Mouse (Mus musculus) T-helper 2 cell (primary cell): ENCODE measurements around the gene Gm960.

Source experiments
- in situ Hi-C: fragments of 300-600 bp; cut with MboI, MseI; formaldehyde crosslinking; loops from one replicate; pipeline ENCODE4 v1.15.1; 2025; ENCODE audit warnings: high pct_unique_total_duplicates

The Gm960 gene

GRCm38 (mm10) chr19:4698205-4698677 lies at the start of gene Gm960:
Gm960 (minus strand) TSS chr19:4698668.
- in situ Hi-C loops: no loop called here

- in situ Hi-C loops: no loop called here
Measured at GRCm38 (mm10) chr19:4747631-4748312, 49.3 kb upstream of the Gm960 start.

- in situ Hi-C loops: no loop called here
Measured at GRCm38 (mm10) chr19:4746611-4747010, 48.1 kb upstream of the Gm960 start.

- in situ Hi-C loops: no loop called here
Measured at GRCm38 (mm10) chr19:4745681-4746080, 47.2 kb upstream of the Gm960 start.

- in situ Hi-C loops: no loop called here
Measured at GRCm38 (mm10) chr19:4745057-4745456, 46.6 kb upstream of the Gm960 start.

- in situ Hi-C loops: loop anchor here (5.0 kb wide), 1 partner anchor 92 kb away; no protein-coding TSS in a partner anchor
Measured at GRCm38 (mm10) chr19:4744026-4744425, 45.6 kb upstream of the Gm960 start.

- in situ Hi-C loops: loop anchor here (5.0 kb wide), 1 partner anchor 91 kb away; no protein-coding TSS in a partner anchor
Measured at GRCm38 (mm10) chr19:4743524-4743923, 45.1 kb upstream of the Gm960 start.

GRCm38 (mm10) chr19:4742229-4742628 lies 43.8 kb upstream of the Gm960 start:
- in situ Hi-C loops: loop anchor here (5.0 kb wide), 1 partner anchor 90 kb away; no protein-coding TSS in a partner anchor

- in situ Hi-C loops: loop anchor here (5.0 kb wide), 1 partner anchor 89 kb away; no protein-coding TSS in a partner anchor
Measured at GRCm38 (mm10) chr19:4741482-4741881, 43.0 kb upstream of the Gm960 start.

- in situ Hi-C loops: loop anchor here (5.0 kb wide), 1 partner anchor 87 kb away; no protein-coding TSS in a partner anchor
Measured at GRCm38 (mm10) chr19:4739762-4740161, 41.3 kb upstream of the Gm960 start.

- in situ Hi-C loops: no loop called here
Measured at GRCm38 (mm10) chr19:4739053-4739452, 40.6 kb upstream of the Gm960 start.

- in situ Hi-C loops: no loop called here
Measured at GRCm38 (mm10) chr19:4737866-4738265, 39.4 kb upstream of the Gm960 start.

GRCm38 (mm10) chr19:4733052-4733451 lies 34.6 kb upstream of the Gm960 start:
- in situ Hi-C loops: no loop called here

GRCm38 (mm10) chr19:4729186-4729585 lies 30.7 kb upstream of the Gm960 start:
- in situ Hi-C loops: no loop called here

- in situ Hi-C loops: no loop called here
Measured at GRCm38 (mm10) chr19:4720671-4721244, 22.3 kb upstream of the Gm960 start.

GRCm38 (mm10) chr19:4720112-4720511 lies 21.6 kb upstream of the Gm960 start:
- in situ Hi-C loops: no loop called here

GRCm38 (mm10) chr19:4719351-4719764 lies 20.9 kb upstream of the Gm960 start:
- in situ Hi-C loops: no loop called here

- in situ Hi-C loops: no loop called here
Measured at GRCm38 (mm10) chr19:4718716-4719115, 20.2 kb upstream of the Gm960 start.

GRCm38 (mm10) chr19:4717281-4717680 lies 18.8 kb upstream of the Gm960 start:
- in situ Hi-C loops: no loop called here

GRCm38 (mm10) chr19:4716756-4717155 lies 18.3 kb upstream of the Gm960 start:
- in situ Hi-C loops: no loop called here

GRCm38 (mm10) chr19:4713886-4714285 lies 15.4 kb upstream of the Gm960 start:
- in situ Hi-C loops: no loop called here

- in situ Hi-C loops: no loop called here
Measured at GRCm38 (mm10) chr19:4712781-4713526, 14.5 kb upstream of the Gm960 start.
